Mouse (Mus musculus): ENCODE measurements at regions not wholly inside any gene's neighbourhood (a gene's known extent, or its start where the extent isn't known, plus 50 kb on each side); places are given as distances from the start of the nearest gene placed in this dataset.

DNA sequence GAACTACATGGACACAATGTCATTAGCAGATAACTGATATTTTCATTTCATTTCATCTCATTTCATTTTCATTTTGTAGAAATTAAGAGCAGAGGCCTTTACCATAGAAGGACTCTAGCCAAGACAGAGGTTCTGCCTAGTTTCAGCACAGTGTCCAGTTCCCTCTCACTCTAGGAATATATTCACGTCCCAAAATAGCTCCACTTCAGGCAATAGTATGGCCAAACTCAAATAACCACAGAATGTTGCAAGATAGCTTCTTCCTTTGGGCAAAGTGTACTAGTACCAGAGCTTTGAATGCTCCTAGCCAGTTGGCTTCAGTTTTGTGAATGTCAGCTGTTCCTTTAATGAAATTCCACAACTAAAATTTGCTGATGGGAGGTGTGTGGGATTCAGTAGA is 72.7 kb upstream of the Flrt2 start:
- TF ChIP-seq POLR2A (IDR thresholded peaks at IDR 0.05; ENCODE audit: insufficient read length, low read depth): no peak
- no peak for TF ChIP-seq MYOG (IDR thresholded peaks at IDR 0.05; ENCODE audit: control insufficient read depth in 1 of 3, insufficient read depth in 1 of 3, insufficient read length in 2 of 3, low read depth in 2 of 3)
- TF ChIP-seq TCF12 (IDR thresholded peaks at IDR 0.05; ENCODE audit: insufficient read depth, poor library complexity, severe bottlenecking): no peak
